Mouse (Mus musculus) heart, adult 2 months (tissue): ENCODE data around the gene Klra2.

Experiments used
- CTCF ChIP-seq: fragments of 200-600 bp; IDR thresholded peaks from 2 replicates; pipeline ENCODE4 v1.8.1; 2022; ENCODE audit warnings: antibody characterized with exemption, mild to moderate bottlenecking, moderate library complexity
- EP300 ChIP-seq: fragments of 200-500 bp; IDR thresholded peaks from 2 replicates; pipeline ENCODE4 v1.6.1; 2011; ENCODE audit warnings: low read depth, low read length, control low read depth; ENCODE audit not compliant: insufficient read depth
- POLR2A ChIP-seq: fragments of 200-500 bp; IDR thresholded peaks from 2 replicates; pipeline ENCODE4 v1.6.1; 2011; ENCODE audit warnings: mild to moderate bottlenecking, low read depth, low read length, control low read depth; ENCODE audit not compliant: insufficient read depth

- TF ChIP-seq CTCF, result no peak
- TF ChIP-seq POLR2A, result no peak
- no peak for TF ChIP-seq EP300
Measured at GRCm38 (mm10) chr6:131269599-131269998, 22.4 kb upstream of the Klra2 start.
